Mouse (Mus musculus) spleen, embryonic (tissue): ENCODE results near the gene Lrrfip2.

ENCODE experiments used
- CTCF ChIA-PET: fragments of 350-600 bp; sonication (Branson Sonifier 250); formaldehyde crosslinking; loops from one replicate; lab custom pipeline; 2022; lab: Charles Lee

The Lrrfip2 gene

DNA sequence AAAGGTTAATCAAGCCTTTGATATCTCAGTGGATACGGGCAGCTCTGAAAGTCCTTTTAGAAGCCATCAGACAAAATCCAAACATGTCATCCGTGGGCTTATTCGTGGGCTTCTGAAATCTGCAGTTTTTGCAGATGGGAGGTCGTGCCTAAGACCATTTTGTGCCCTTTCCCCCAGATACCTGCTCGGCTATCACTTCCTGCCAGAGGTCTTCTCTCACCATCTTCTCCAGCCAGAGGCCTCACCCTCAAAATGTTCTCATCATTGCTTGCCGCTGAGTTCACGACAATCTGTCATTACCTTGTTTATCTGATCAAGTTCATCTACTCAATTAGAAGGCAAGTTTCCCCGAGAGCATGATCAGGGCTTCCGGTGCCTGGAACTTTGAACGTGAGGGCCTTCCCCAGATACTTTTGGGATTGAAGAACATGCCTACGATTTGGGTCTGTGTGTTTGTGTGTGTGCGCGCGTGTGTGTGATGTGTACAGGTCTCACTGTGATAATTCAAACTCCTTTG is at the start of gene Lrrfip2:
TSS of gene Lrrfip2 (plus strand) at position 467 of the 517 bp plus-strand sequence.
- CTCF ChIA-PET, result no interaction called here

DNA sequence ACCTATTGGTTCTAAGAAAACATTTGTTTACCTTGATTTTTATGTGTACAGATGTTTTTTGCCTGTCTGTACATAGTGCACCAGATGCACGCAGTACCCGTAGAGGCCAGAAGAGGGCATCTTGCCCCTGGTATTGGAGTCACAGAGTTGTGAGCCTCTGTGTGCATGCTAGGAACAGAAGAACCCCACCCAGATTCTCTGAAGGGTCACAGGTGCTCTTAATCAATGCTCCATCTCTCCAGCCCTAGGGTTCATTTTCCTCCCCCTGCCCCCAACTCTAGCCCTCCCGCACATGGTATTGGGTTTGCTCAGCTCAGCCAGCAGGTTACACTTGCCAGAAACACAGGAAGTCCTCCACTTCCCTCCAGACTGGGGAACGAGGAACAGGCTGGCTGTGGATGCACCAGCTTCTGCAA is 46.8 kb upstream of the Lrrfip2 start:
- CTCF ChIA-PET, result no interaction called here

DNA sequence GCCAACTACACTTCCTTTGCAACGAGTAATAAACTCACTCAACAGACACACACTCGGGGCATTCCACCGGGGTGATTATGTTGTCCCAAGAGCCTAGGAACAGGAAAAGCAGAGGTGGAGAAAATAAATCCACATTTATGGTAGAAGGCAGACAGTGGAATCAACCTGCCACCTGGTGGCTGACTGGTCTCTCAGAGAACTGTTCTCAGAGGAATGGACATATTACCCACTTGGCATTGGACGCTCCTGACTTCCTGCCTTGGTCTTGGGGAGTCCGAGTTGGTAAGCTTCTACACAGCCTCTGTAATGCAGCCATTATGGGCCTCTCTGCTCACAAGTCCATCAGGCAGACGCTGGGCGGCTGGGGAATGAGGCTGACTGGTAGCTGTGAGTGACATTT is 45.2 kb upstream of the Lrrfip2 start:
- CTCF ChIA-PET, result interaction anchor here (0.7 to 1.0 kb wide), 4 partner anchors 17 to 133 kb away, joined by 3 to 7 read pairs (median 4); no protein-coding TSS in a partner anchor

DNA sequence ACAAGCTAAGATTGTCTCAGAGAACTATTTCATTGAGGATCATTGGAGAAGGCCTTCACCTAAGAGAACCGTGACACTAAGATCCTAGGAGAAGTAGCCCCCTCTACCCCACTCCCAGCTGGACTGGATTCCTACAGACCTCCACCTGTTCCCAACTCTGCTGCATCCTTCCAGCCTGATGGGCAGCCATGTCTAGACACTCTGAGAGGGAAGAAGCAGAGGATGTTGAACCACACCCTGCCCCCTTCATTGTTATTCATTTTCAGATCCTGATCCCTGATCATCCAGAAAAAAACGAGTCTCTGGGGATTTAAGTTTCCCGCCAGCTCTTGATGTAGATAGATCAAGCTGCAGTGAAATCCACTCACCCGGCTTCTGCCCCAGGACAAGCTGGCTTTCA is 44.4 kb upstream of the Lrrfip2 start:
- CTCF ChIA-PET, result interaction anchor here (1.0 kb wide), 1 partner anchor 18 kb away, joined by 4 read pairs; no protein-coding TSS in a partner anchor

DNA sequence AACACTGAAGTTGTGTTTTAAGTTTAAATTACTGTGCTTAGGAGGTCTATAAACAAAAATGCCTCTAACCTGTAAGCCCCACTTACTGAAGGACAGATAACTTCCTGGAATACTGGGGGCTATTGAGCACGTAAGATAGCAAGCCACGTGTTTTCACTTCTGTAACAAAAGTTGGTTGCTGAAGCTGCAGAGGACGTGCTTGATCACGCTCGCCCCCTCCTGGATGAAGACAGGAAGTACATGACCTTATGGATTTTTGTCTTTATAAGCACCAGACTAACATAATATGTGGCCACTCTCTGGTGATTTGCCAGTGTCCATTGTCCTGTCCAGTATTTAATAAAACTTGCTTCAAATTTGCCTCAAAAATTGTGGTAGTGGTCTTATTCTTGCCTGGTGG is 39.6 kb upstream of the Lrrfip2 start:
- CTCF ChIA-PET, result no interaction called here

DNA sequence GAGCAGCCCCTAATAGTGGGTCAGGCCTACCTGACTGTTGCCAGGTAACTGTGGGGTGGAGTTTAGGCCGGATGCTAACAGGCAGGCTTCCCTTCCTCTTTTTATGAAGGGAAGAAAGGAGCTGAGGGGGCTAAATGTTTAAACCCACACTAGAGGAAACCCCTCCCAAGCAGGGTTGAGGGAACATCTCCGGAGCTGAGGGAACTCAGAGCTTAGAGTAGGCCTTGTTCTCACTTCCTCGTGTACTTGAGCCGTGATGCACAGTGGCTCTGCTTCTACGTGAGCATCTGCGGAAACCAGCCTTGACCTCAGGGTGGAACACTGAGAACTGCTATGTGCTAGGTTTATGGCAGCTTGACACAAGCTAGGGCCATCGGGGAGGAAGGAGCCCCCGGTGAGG is 36.6 kb upstream of the Lrrfip2 start:
- CTCF ChIA-PET, result no interaction called here

DNA sequence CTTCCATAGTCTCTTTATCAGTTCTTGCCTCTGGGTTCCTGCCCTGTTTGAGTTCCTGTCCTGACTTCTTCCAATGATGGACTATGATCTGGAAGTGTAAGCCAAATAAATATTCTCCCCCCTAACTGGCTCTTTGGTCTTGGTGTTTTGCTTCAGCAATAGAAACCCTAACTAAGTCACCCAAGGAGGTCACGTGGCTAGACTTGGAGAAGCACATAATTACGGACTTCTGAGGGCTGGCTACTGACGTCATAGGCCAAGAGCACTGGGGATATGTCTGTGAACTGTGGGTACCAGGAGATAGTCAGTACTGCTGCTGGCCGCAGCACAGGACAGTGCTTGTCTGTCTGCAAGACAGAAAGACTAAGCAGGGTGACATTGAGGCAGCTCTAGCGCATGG is 35.6 kb upstream of the Lrrfip2 start:
- CTCF ChIA-PET, result interaction anchor here (0.7 kb wide), 1 partner anchor 12 kb away, joined by 4 read pairs; no protein-coding TSS in a partner anchor

DNA sequence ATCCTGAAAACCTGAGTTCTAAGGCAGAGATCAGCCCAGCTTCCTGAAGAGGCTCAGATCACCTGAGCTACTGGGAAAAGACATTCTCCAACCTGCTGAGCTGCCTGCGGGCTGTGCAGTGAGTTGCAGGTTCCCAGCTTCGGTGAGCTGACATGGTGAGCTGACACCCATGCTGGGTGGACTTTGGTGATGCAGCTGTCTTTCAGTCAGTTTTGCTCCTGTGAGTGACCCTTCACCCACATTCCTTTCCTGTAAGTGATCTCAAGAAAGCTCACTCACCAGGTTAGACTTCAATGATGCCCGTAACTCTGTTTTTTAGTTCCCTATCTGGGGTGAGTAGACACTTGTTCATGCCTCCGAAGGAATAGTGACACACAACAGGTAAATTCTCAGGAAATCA is 32.1 kb upstream of the Lrrfip2 start:
- CTCF ChIA-PET, result no interaction called here

DNA sequence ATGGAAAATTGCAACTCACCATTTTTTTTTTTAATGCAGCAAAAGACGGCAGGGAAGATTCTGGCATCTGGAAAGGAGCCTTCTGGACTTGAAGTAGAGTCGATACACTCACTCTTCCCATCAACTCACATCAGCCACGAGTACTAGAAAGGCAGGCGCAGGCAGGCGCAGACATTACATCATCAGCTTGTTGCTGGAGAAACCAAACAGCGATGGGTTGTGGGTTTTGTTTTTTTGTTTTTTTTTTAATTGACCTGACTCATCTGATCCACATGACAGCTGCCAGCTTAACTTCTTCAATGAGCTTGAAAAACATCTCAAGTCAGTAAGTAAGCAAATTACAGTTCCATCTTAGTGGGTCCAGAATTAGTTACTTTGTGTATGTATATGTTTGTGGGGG is 31.3 kb upstream of the Lrrfip2 start:
- CTCF ChIA-PET, result no interaction called here

DNA sequence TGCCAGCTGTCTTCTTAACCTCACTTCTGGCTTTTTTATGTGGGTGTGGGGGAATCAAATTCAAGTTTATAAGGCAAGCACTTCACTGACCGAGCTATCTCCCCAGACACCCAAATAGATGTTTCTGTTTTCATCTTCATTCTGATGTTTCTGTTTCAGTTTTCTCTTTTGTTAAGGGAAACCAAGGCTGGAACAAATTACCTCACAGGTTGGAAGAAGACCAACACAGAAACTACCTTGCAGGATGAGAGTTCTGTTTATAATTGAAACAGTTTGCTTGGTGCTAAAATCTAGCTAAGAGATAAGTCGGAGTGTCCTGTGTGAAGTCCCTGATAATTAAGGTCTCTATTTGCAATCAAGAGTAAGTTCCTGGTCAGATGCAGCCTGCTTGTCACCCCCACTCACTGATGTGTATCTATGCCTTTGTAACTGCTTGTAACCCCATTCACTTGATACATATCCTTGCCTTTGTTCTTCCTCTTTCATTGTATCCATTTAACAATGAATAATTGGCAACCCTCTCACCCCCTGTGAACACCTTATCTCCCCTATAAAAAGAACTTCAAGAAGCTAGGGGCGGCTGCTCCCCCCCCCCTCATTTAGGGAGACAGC is 30.3 kb upstream of the Lrrfip2 start:
- CTCF ChIA-PET, result no interaction called here

DNA sequence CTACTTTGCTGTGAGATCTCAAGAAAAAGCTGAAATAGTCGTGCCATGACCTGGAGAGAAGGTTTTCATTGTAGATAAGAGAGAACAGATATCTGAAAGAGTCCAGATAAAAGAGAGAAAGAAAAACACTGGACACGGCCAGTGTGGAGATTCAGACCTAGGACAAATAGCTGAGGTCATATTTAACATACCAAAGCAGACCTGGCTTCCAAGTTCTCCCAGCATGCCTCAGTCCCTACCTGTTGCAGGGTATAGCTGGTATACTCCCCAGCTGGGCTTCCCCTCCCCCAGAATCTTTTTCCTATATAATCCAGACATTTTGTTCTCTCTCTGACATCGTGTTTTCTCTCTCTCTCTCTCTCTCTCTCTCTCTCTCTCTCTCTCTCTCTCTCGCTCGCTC is 29.4 kb upstream of the Lrrfip2 start:
- CTCF ChIA-PET, result no interaction called here

DNA sequence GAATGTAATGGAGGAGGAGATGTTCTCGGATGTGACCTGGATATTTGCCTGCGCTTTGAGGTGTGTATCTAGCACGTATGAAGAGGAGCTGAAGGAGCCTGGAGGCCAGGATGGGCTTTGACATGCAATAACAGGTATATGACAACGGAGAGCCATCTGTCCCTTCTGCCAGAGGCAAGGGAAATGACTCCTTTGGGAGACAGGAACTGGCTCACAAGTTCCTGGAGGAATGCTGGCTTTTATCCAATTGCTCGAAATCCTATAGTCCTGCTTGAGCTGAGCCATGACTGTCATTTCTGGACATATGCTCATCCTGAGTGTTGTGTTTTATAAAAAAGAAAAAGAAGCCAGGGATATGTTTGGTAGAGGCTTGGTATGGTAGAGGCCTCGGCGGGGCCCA is 28.5 kb upstream of the Lrrfip2 start:
- CTCF ChIA-PET, result no interaction called here

DNA sequence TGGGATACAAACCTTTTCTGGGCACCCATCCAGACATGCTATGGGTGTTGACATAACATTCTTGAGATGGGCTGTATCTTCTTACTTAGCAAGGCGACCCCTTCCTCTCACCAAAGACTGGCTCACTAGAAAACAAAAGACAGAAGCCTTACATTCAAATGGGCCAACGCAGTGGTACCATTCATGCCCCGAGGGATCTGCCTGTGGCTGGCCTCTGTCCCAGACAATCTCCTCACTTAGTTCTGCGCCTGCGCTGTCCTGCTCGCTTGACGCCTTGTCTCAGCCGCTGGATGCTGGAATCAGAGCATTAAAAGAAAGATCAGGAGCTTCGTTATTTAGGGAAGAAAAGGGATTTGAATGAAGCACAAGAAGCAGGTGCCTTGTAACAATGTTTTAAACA is 24.7 kb upstream of the Lrrfip2 start:
- CTCF ChIA-PET, result interaction anchor here (0.5 kb wide), 1 partner anchor 53 kb away, joined by 3 read pairs; no protein-coding TSS in a partner anchor

DNA sequence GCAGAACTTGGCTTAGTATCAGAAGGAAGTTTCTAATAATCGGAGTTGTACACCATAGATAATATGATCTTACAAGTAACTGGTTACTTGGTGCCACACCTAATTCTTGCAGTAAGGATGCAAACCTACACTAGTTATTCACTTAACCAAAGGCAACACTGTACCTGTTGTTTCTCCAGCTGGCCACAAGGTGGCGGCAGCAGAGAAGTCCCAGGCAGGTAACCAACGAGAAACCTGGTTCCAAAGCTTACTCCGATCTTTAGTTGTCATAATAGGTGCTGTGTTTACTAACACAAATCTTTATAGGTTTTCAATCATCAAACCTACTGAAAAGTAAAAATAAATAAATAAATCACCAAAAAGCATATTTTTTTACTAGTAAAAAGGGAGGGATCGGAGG is 24.3 kb upstream of the Lrrfip2 start:
- CTCF ChIA-PET, result interaction anchor here (0.5 kb wide), 1 partner anchor 49 kb away, joined by 43 read pairs; no protein-coding TSS in a partner anchor

DNA sequence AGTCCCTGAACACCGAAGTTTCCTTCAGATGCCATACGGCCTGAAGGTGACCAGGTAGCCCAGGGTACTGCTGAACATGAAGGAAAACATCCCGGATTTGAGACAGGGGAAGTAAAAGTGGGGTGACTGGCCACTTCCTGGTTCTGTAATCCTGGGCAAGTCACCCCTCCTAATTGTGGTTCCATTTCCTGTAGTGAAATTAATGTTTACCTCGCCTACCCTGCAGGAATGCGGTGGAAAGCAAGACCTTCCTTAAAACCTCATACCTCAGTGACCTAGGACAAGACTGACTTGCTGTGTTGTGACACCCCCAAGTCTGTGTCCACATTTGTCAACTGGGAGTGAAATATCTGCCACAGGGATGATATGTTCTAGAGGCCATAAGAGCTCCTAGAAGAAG is 22.8 kb upstream of the Lrrfip2 start:
- CTCF ChIA-PET, result no interaction called here

DNA sequence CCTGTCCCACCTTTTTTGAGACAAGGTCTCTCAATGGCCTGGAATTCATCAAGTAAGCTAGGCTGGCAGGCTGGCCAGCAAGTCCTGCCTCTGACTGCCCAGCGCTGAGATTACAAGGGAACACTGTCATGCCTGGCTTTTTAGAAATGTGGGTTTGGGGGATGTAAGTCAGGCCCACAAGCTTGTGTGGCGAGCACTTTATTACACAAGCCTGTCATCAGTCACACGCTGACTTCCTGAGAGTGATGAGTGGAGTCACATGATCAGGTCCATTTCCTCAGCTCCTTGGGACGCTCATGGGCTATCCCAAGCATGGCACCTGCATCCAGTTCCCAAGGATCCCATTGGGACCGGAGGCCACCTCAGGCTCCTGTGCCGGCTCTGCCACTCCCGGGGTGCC is 21.7 kb upstream of the Lrrfip2 start:
- CTCF ChIA-PET, result no interaction called here

DNA sequence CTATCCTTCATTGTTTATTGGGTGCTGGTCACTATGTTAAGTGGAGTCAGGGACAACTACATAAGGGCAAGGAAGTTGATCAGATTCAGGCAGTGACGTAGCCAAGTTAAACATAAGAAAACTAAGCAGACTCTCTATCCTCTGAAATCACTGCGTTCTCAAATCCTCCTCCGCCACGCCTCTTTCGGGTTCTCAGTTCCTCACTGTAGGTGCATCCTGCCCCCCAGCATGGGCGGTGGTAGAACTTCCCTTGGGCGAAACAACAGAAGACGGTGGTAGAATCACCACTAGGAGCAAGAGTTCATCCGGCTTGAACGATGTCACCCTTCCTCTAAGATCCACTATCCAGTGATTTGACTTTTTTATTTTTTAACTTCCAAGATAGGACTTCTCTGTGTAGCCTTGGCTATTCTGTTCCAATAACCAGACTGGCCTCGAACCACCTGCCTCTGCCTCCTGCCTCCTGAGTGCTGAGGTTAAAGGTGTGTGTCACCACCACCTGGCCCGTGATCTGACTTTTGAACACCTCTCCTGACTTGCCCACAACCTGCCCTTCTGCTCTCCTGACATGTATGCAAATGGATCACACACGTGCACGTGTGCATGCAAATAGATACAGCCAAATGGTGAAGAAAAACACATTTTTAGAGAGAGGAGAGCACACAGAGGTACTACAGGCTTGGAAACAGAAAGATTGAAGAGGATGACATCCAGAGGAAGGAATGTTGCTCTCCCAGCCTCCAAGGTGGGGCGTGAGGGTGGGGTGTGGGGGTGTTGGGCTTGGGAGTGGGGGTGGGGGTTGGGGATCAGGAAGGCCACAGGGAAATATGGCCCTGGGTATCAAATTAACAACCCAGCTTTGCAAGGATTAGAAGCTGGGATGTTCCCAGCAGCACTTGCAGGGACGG is 20.7 kb upstream of the Lrrfip2 start:
- CTCF ChIA-PET, result no interaction called here

DNA sequence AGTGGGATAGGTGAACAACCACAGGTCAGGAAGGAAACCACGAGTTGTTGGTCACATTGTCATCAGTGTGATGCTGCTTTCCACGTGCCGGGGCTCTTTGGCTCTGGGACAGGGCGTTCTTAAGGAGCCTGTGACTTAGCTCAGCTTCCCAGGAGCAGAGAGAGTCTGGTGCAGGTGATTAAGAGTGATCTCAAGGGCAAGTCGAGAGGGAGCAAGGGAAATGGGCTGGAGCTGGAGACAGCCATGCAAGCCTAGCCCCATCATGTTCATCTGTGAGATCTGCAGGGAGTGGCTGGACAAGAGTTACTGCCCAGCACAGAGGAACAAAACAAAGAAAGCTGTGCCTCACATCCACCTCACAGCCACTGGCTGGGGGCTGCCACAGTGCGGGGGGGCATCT is 19.8 kb upstream of the Lrrfip2 start:
- CTCF ChIA-PET, result interaction anchor here (0.6 kb wide), 1 partner anchor 110 kb away, joined by 5 read pairs; no protein-coding TSS in a partner anchor

DNA sequence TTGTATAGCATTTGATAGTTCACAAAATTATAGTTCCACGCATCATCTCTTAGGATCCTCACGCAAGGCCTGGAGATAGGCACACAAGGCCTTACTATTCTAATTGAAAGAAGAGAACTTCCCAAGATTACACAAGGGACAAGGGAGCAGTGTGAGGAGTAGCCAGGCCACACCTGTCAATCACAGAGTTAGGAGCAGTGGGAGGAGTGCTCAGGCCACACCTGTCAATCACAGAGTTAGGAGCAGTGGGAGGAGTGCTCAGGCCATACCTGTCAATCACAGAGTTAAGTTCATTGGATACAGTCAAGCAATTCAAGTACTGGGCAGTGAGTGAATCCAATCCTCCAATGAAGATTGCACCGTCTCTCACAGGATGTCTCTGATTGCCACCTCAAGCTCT is 17.0 kb upstream of the Lrrfip2 start:
- CTCF ChIA-PET, result no interaction called here

DNA sequence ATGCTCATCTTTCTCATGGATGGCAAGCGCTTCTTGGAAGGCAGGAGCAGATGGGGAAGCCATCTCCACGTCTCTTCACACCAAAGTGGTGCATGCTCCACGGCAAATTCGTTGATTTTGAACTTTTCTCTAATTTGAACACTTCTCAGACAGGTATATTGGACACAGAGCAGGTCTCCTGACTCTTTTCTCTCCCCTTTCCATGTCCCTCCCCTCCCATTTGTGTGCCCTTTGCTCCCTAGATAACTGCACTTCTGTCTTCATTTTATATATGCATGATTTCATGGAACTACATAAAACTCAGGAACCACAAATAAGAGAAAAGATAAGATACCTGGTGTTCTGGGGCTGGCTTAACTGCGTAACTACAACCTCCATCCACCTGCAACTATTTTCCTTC is 14.1 kb upstream of the Lrrfip2 start:
- CTCF ChIA-PET, result no interaction called here

DNA sequence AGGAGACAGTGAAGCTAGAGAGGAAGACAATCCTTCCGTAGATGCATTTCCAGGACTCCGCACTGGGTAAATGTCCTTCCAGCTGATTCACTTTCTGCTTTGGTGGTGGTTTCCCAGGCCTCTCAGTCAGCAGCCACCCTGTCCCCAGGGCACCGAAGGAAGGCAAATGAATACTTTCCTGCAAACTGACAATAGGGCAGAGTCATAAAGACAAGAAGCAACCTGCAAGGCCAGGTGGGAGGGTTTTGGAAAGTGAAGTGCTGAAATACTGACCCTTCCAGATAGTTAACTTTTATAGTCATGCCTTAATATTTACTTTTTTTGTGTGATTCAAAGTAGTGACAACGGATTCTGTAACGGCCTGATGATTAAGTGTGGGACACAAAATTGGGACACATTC is 13.5 kb upstream of the Lrrfip2 start:
- CTCF ChIA-PET, result no interaction called here

DNA sequence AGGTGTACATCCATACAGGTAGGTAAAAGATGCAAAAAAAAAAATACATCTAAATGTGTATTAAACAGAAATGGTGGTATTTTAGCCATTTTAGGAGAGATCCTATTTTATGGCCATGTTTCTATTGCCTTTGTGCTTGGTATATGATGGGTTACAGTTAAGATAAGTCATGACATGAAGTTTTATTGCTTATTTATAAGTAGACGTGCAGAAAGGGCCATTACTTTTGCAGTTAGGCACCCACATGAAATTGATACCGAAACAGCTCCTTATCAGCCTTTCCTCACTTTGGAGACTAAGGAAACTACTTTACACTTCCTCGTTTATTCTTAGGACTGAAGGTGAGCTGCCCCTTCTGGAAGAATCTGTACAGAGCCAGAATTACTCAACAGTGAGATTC is 9.5 kb upstream of the Lrrfip2 start:
- CTCF ChIA-PET, result interaction anchor here (0.5 kb wide), 1 partner anchor 12 kb away, joined by 3 read pairs; no protein-coding TSS in a partner anchor
